Mouse (Mus musculus) E14TG2a.4 (cell line): ENCODE measurements at regions not wholly inside any gene's neighbourhood (a gene's known extent, or its start where the extent isn't known, plus 50 kb on each side); places are given as distances from the start of the nearest gene placed in this dataset.

Experiments
- CTCF ChIP-seq: conservative IDR thresholded peaks from 2 replicates; pipeline ENCODE4 v1.5.1; 2014; ENCODE audit warnings: low read length
- NANOG ChIP-seq: IDR thresholded peaks from 2 replicates; pipeline ENCODE4 v1.6.1; 2014; ENCODE audit warnings: borderline replicate concordance, low read length, mixed read lengths

GRCm38 (mm10) chr10:38108591-38108990 is 713.0 kb downstream of the Rfpl4b start:
- TF ChIP-seq CTCF (no peak), NANOG (no peak)
